ENCODE assay signal across 20 mouse cellular contexts in genomic region chr13:65237211-65237610, GRCm38 (mm10). TPM values are rescaled to one million over a fixed set of nuclear protein-coding genes. Genes with fewer than 3 reads are reported as not detected.
"Had no signal": no experiment of that assay in that cellular context is flagged by ENCODE, and none has a peak within 500 bp of the region (broad histone marks: within the 10 kb centered on the region; RNA-seq: fewer than 3 reads in every experiment).

No protein-coding gene starts in this region.

- H3K9ac ChIP-seq: kidney, embryonic 15.5 days; limb, embryonic 12.5 days; limb, embryonic 15.5 days; liver, embryonic 14.5 days; liver, postnatal 0 days; lung, embryonic 14.5 days; midbrain, embryonic 13.5 days; neural tube, embryonic 13.5 days had no signal

- DNase-seq: kidney, adult 8-10 months; kidney, postnatal 10 days; kidney, postnatal 36 days; left cerebral cortex, postnatal 4 days; liver, postnatal 0 days; lung, embryonic 14.5 days; lung, postnatal 36 days; thymus, postnatal 36 days had no signal

- H3K27me3 ChIP-seq: kidney, embryonic 15.5 days; limb, embryonic 12.5 days; limb, embryonic 15.5 days; megakaryocyte, embryonic 14.5 days; midbrain, embryonic 13.5 days; neural tube, embryonic 13.5 days had no signal

- H3K4me3 ChIP-seq: kidney, embryonic 15.5 days; limb, embryonic 12.5 days; limb, embryonic 15.5 days; megakaryocyte, embryonic 14.5 days; midbrain, embryonic 10.5 days; midbrain, embryonic 13.5 days; myocyte; neural tube, embryonic 13.5 days had no signal

- H3K36me3 ChIP-seq: kidney, embryonic 15.5 days; limb, embryonic 12.5 days; limb, embryonic 15.5 days; midbrain, embryonic 13.5 days; neural tube, embryonic 13.5 days had no signal

- H3K9me3 ChIP-seq: limb, embryonic 15.5 days had no signal

- H3K27ac ChIP-seq: kidney, embryonic 15.5 days; limb, embryonic 12.5 days; limb, embryonic 15.5 days; liver, embryonic 14.5 days; midbrain, embryonic 10.5 days; midbrain, embryonic 13.5 days; neural tube, embryonic 13.5 days had no signal

RNA-seq across cellular contexts. Expression of gene Gm10775, which starts 22.1 kb away (rescaled TPM):
- total RNA-seq: monocyte, adult 5-6 weeks; neutrophil, adult 5-6 weeks had no signal

RNA-seq across cellular contexts. Expression of gene Nlrp4f, which starts 31.4 kb away (rescaled TPM):
- total RNA-seq: left cerebral cortex, postnatal 14 days; monocyte, adult 5-6 weeks; neutrophil, adult 5-6 weeks had no signal
